Mouse (Mus musculus) kidney, postnatal 25 days (tissue): Measurements from ENCODE around the gene Dusp15.

Source experiments
- DNase-seq, 2 experiments: peaks; one replicate each; pipeline ENCODE4 v3.0.0; 2021; ENCODE audit warnings: mixed read lengths in 2 of 2

Dusp15 gene

GRCm38 (mm10) chr2:152951065-152951849, at the start of gene Dusp15:
Dusp15 (minus strand) TSS chr2:152951698.
- peak; percentile 34 to 55 for DNase-seq

GRCm38 (mm10) chr2:152997046-152997445, 45.5 kb upstream of the Dusp15 start:
- peak in 1 of 2 experiments; percentile 28 for DNase-seq

GRCm38 (mm10) chr2:152991529-152991928, 40.0 kb upstream of the Dusp15 start:
- DNase-seq = peak in 1 of 2 experiments; percentile 7

GRCm38 (mm10) chr2:152985582-152985981, 34.1 kb upstream of the Dusp15 start:
- DNase-seq = no peak

GRCm38 (mm10) chr2:152976991-152977390, 25.5 kb upstream of the Dusp15 start:
- no peak for DNase-seq

- DNase-seq = no peak
Measured at GRCm38 (mm10) chr2:152965555-152965954, 14.1 kb upstream of the Dusp15 start.

GRCm38 (mm10) chr2:152962091-152962793, 10.7 kb upstream of the Dusp15 start, which contains the start of gene Ttll9:
Ttll9 (plus strand) TSS chr2:152962485.
- DNase-seq = peak; percentile 89 to 91

GRCm38 (mm10) chr2:152958116-152958515, 6.6 kb upstream of the Dusp15 start:
- peak; percentile 67 to 78 for DNase-seq

GRCm38 (mm10) chr2:152951850-152952720, 587 bp upstream of the Dusp15 start:
- no peak for DNase-seq

- DNase-seq = peak in 1 of 2 experiments; percentile 38
Measured at GRCm38 (mm10) chr2:152950358-152951064, 987 bp downstream of the Dusp15 start.

GRCm38 (mm10) chr2:152948438-152949020, 3.0 kb downstream of the Dusp15 start:
- DNase-seq = no peak

- no peak for DNase-seq
Measured at GRCm38 (mm10) chr2:152947098-152947497, 4.4 kb downstream of the Dusp15 start.

- DNase-seq = no peak
Measured at GRCm38 (mm10) chr2:152944013-152944412, 7.5 kb downstream of the Dusp15 start.

GRCm38 (mm10) chr2:152943568-152943967, 7.9 kb downstream of the Dusp15 start:
- no peak for DNase-seq

GRCm38 (mm10) chr2:152942898-152943515, 8.5 kb downstream of the Dusp15 start:
- no peak for DNase-seq

- no peak for DNase-seq
Measured at GRCm38 (mm10) chr2:152941776-152942175, 9.7 kb downstream of the Dusp15 start.

- DNase-seq = no peak
Measured at GRCm38 (mm10) chr2:152941106-152941505, 10.4 kb downstream of the Dusp15 start.

GRCm38 (mm10) chr2:152939846-152940245, 11.7 kb downstream of the Dusp15 start:
- DNase-seq = peak in 1 of 2 experiments; percentile 66

- DNase-seq = peak; percentile 64 to 65
Measured at GRCm38 (mm10) chr2:152933614-152934013, 17.9 kb downstream of the Dusp15 start.

- DNase-seq = peak; percentile 58 to 66
Measured at GRCm38 (mm10) chr2:152933048-152933447, 18.4 kb downstream of the Dusp15 start, which contains the start of gene Foxs1. Foxs1 (minus strand) TSS chr2:152933208.
